Mouse (Mus musculus) inflammation-experienced regulatory T-cells, adult 16 weeks (primary cell): ENCODE data around the gene Olfr887. TPM values are rescaled to one million over a fixed set of nuclear protein-coding genes. Genes with fewer than 3 reads are reported as not detected.

Source experiments
- polyA plus RNA-seq: library from polyadenylated mRNA; unstranded; fragments of 100-300 nt; shearing (Covaris generic); gene quantifications from one replicate; pipeline ENCODE4 v1.2.1, GENCODE M21; 2017

The Olfr887 gene
- not detected for polyA plus RNA-seq

DNA sequence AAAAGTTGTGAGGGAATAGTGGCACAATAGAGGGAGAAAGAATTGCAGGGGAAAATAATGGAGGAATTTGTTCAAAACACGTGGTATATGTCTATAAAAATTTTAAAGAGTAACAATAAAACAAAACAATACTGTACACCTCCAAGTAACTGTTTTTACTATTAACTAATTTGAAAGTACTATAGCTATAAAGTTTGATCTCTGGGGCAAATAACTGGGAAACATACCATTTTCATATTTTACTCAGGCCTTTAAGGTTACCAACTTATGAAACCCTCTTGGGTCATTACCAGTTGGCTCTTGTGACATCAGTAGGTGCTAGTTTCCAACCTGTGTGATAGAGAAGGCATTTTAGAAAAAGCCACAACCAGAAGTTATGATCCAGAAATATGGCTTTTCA, at the start of gene Olfr887:
Gene Olfr887, plus strand, starts transcription at position 301 of the 400 bp plus-strand sequence.

DNA sequence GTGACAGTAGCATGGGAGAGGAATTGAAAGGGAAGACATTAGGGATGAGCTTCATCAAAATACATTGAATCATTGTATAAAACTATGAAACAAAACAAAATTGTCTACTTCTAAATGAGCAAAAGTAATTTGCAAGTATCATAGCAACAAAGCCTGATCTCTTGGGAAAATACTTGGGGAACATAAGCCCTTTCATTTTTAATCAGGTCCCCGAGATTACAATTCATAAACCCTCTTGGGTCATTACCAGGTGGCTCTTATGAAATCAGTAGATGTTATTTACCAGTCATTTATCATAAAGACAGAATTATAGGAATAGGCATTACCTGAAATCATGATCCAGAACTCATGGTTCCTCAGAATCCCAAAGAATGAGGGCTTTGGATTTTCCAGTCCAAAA, 37.6 kb upstream of the Olfr887 start, which contains the start of gene Olfr884:
Gene Olfr884, plus strand, starts transcription at position 301 of the 400 bp plus-strand sequence.

DNA sequence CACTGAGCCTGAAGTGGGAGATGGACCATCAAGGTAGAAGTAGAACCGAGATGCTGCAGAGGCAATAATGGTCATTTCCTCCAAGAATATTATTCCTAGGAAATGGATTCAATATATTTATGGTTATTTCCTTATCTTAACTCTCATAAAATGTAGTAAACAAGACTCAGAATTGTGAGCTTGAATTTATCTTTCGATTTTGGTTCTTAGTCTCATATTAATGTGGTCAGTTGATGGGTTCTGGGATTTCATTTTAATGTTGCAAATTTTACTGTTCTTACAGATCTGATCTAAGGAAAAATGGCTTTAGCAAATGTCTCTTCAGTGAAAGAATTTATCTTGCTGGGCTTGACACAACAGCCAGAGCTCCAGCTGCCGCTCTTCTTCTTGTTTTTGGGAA, 22.9 kb upstream of the Olfr887 start, which contains the start of gene Olfr885:
Gene Olfr885, plus strand, starts transcription at position 301 of the 400 bp plus-strand sequence.

DNA sequence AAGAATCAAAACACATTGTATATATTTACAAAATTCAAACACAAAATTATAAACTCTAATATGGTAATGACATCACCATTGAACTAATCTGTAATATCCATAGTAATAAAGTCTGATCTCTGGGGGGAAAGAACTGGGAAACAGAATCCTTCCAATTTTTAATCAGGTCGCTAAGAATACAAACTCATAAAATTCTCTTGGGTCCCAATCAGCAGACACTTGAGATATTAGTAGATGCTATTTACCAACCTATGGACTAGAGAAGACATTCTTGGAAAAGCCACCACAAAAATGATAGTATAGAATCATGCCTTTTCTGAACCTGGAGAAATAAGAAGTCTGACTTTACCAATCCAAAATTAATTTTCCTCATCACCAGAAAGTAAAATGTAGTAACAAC, 24.0 kb downstream of the Olfr887 start, which contains the start of gene Olfr888:
Gene Olfr888, plus strand, starts transcription at position 301 of the 400 bp plus-strand sequence.

DNA sequence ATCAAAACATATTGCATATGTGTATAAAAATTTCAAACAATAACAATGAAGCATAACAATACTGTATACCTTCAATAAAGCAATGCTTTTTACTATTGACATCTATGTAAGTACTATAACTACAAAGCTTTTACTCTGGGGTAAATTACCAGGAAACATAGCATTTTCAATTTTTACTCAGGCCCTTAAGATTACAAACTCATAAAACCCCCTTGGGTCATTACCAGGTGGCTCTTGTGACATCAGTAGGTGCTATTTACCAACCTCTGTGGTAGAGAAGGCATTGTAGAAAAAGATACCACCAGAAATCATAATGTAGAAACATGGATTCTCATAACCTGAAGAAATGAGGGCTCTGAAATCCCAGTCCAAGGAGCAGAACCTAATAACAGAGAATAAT, 31.0 kb downstream of the Olfr887 start, which contains the start of gene Olfr889:
Gene Olfr889, plus strand, starts transcription at position 301 of the 400 bp plus-strand sequence.

Other genes starting within 250 kb of the Olfr887 start
- not detected for gene Olfr877, start 229.8 kb upstream of the Olfr887 start, polyA plus RNA-seq
- gene Olfr145, start 187.3 kb upstream of the Olfr887 start, polyA plus RNA-seq: not detected
- not detected for gene Olfr878, start 166.2 kb upstream of the Olfr887 start, polyA plus RNA-seq
- not detected for gene Olfr881, start 92.2 kb upstream of the Olfr887 start, polyA plus RNA-seq
- gene Olfr883, start 58.3 kb upstream of the Olfr887 start, polyA plus RNA-seq: not detected
- not detected for gene Olfr884, start 37.5 kb upstream of the Olfr887 start, polyA plus RNA-seq
- not detected for gene Olfr885, start 22.8 kb upstream of the Olfr887 start, polyA plus RNA-seq
- not detected for gene Olfr888, start 24.1 kb downstream of the Olfr887 start, polyA plus RNA-seq
- not detected for gene Olfr889, start 31.1 kb downstream of the Olfr887 start, polyA plus RNA-seq
- gene Olfr890, start 58.4 kb downstream of the Olfr887 start, polyA plus RNA-seq: not detected
- gene Olfr891, start 96.7 kb downstream of the Olfr887 start, polyA plus RNA-seq: not detected
- gene Olfr893, start 124.3 kb downstream of the Olfr887 start, polyA plus RNA-seq: not detected
- gene Olfr894, start 134.0 kb downstream of the Olfr887 start, polyA plus RNA-seq: not detected
- gene Olfr143, start 168.7 kb downstream of the Olfr887 start, polyA plus RNA-seq: not detected
- gene Olfr895, start 183.8 kb downstream of the Olfr887 start, polyA plus RNA-seq: not detected
- not detected for gene Olfr896-ps1, start 207.0 kb downstream of the Olfr887 start, polyA plus RNA-seq
- gene Olfr25, start 245.0 kb downstream of the Olfr887 start, polyA plus RNA-seq: not detected